Mouse (Mus musculus) frontal cortex, postnatal 25 days (tissue): ENCODE measurements around the gene Frmd4b.
"Not testable (repeated sequence)": the region's sequence is repeated elsewhere in the genome, so short reads cannot be mapped to it uniquely, and the experiment has no call there.

Experiments used
- DNase-seq, 2 experiments: peaks; one replicate each; pipeline ENCODE4 v3.0.0; 2022; ENCODE audit warnings: low spot score in 2 of 2

Frmd4b gene

GRCm38 (mm10) chr6:97416972-97417554 lies 200.3 kb downstream of the Frmd4b start:
- peak; percentile 42 to 50 for DNase-seq

GRCm38 (mm10) chr6:97415578-97415977 lies 201.8 kb downstream of the Frmd4b start:
- not testable (repeated sequence) for DNase-seq

GRCm38 (mm10) chr6:97413453-97413852 lies 203.9 kb downstream of the Frmd4b start:
- DNase-seq, result no peak

GRCm38 (mm10) chr6:97412403-97412802 lies 204.9 kb downstream of the Frmd4b start:
- DNase-seq, result no peak

- DNase-seq, result no peak
Observed at GRCm38 (mm10) chr6:97411327-97411726, 206.0 kb downstream of the Frmd4b start.

- DNase-seq, result no peak
Observed at GRCm38 (mm10) chr6:97409467-97410239, 207.7 kb downstream of the Frmd4b start.

GRCm38 (mm10) chr6:97407914-97408313 lies 209.4 kb downstream of the Frmd4b start:
- no peak for DNase-seq

- no peak for DNase-seq
Observed at GRCm38 (mm10) chr6:97407425-97407824, 209.9 kb downstream of the Frmd4b start.

GRCm38 (mm10) chr6:97405311-97405710 lies 212.0 kb downstream of the Frmd4b start:
- DNase-seq, result no peak

- no peak for DNase-seq
Observed at GRCm38 (mm10) chr6:97402822-97403472, 214.4 kb downstream of the Frmd4b start.

- no peak for DNase-seq
Observed at GRCm38 (mm10) chr6:97400446-97400845, 216.9 kb downstream of the Frmd4b start.

- no peak for DNase-seq
Observed at GRCm38 (mm10) chr6:97397935-97398334, 219.4 kb downstream of the Frmd4b start.

GRCm38 (mm10) chr6:97396957-97397354 lies 220.4 kb downstream of the Frmd4b start:
- no peak for DNase-seq

- DNase-seq, result no peak
Observed at GRCm38 (mm10) chr6:97396351-97396956, 220.9 kb downstream of the Frmd4b start.

- no peak for DNase-seq
Observed at GRCm38 (mm10) chr6:97395477-97396350, 221.6 kb downstream of the Frmd4b start.

GRCm38 (mm10) chr6:97394473-97395075 lies 222.8 kb downstream of the Frmd4b start:
- no peak for DNase-seq

GRCm38 (mm10) chr6:97392912-97393311 lies 224.4 kb downstream of the Frmd4b start:
- DNase-seq, result no peak

GRCm38 (mm10) chr6:97387388-97387787 lies 230.0 kb downstream of the Frmd4b start:
- DNase-seq, result no peak

- DNase-seq, result no peak
Observed at GRCm38 (mm10) chr6:97384918-97385317, 232.4 kb downstream of the Frmd4b start.

- no peak for DNase-seq
Observed at GRCm38 (mm10) chr6:97381275-97381674, 236.1 kb downstream of the Frmd4b start.

GRCm38 (mm10) chr6:97370947-97371346 lies 246.4 kb downstream of the Frmd4b start:
- no peak for DNase-seq
